Mouse (Mus musculus): ENCODE measurements around the gene Tcp11. TPM values are rescaled to one million over a fixed set of nuclear protein-coding genes. Genes with fewer than 3 reads are reported as not detected.
A peak's percentile ranks its signal among the peaks of the same experiment; 100 is the strongest.

Gene Tcp11
- polyA plus RNA-seq, 1 experiment from 2014 or later = 0.99 TPM

GRCm38 (mm10) chr17:28031281-28031941 lies 49.0 kb downstream of the Tcp11 start:
- Histone ChIP-seq H3K27me3 (ENCODE audit: control insufficient read depth, insufficient read depth, low read length) (no peaks in the 10 kb centered on the region), H3K4me2 (replicated peaks; ENCODE audit: low read depth, low read length) (no peak overlapping the region), H3K4me3 (ENCODE audit: low read depth, low read length) (no peak overlapping the region), H3K4me1 (replicated peaks; ENCODE audit: control insufficient read depth, insufficient read depth, low read length) (peaks cover 2% of the 10 kb centered on the region), H3K27ac (ENCODE audit: low read depth, low read length) (peak overlapping the region; percentile 53; the same call in 1 of the 2 replicates), H3K9ac (ENCODE audit: low read depth, low read length) (peak overlapping the region; percentile 25; the same call in 1 of the 2 replicates), H3K36me3 (ENCODE audit: control insufficient read depth, insufficient read depth, low read length) (no peaks in the 10 kb centered on the region), H3K9me3 (ENCODE audit: control insufficient read depth, low read length) (no peaks in the 10 kb centered on the region)
- ATAC-seq (ENCODE audit: low FRiP score) = no peak
- 69% methylated on average over 9 of the region's 9 CpGs for WGBS
- DNase-seq (ENCODE audit: low spot score) = no peak

DNA sequence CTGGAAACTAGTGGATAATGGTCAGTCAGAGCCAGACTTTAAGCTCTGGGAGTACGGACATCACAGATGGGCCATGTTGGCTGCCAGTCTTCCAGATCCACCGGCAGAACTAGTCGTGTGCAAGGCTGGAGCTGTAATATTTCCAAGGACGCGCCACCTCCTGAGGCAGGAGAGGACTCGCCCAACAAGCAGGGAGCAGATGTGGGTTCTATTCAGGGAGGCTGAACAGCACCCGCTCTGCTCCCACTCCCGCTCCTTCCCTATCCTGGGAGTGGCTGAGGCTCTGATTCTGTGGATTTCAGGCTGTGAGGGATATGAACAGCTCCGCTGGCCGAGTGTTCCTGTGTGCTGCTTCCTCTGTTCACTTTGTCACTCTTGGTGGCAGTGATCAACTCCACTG lies 50.0 kb downstream of the Tcp11 start:
- no peak for DNase-seq (ENCODE audit: low spot score)
- Histone ChIP-seq H3K4me2 (replicated peaks; ENCODE audit: low read depth, low read length) (no peak overlapping the region), H3K4me1 (replicated peaks; ENCODE audit: control insufficient read depth, insufficient read depth, low read length) (peaks cover 2% of the 10 kb centered on the region), H3K27ac (ENCODE audit: low read depth, low read length) (no peak overlapping the region), H3K9ac (ENCODE audit: low read depth, low read length) (no peak overlapping the region), H3K9me3 (ENCODE audit: control insufficient read depth, low read length) (no peaks in the 10 kb centered on the region), H3K27me3 (ENCODE audit: control insufficient read depth, insufficient read depth, low read length) (no peaks in the 10 kb centered on the region), H3K36me3 (ENCODE audit: control insufficient read depth, insufficient read depth, low read length) (no peaks in the 10 kb centered on the region), H3K4me3 (ENCODE audit: low read depth, low read length) (no peak overlapping the region)
- WGBS = 90% methylated on average over 10 of the region's 10 CpGs
- ATAC-seq (ENCODE audit: low FRiP score) = no peak

DNA sequence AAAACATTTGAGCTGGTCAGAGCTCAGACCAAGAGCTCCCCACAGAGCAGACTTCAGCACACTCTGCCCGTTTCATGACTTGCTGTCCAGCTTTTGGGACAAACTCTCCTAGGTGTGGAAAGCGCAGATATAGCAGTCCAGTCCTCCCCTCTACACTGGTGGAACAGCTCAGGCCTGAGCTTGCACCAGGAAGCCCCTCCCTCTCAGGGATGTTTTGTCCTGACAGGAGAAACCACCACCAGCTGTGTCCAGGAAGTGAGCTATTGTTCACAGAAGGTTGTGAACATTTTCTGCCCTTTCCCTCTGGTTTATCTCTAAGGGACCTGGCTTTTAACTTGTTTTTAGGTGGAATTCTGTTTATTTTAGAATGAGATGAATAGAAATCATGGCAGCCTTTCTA lies 51.1 kb downstream of the Tcp11 start:
- H3K36me3 ChIP-seq (ENCODE audit: control insufficient read depth, insufficient read depth, low read length) = no peaks in the 10 kb centered on the region
- no peaks in the 10 kb centered on the region for H3K27me3 ChIP-seq (ENCODE audit: control insufficient read depth, insufficient read depth, low read length)
- H3K4me3 ChIP-seq (ENCODE audit: low read depth, low read length) = no peak overlapping the region
- ATAC-seq (ENCODE audit: low FRiP score) (no peak), DNase-seq (ENCODE audit: low spot score) (no peak)
- 63% methylated on average over 2 of the region's 2 CpGs for WGBS
- H3K27ac ChIP-seq (ENCODE audit: low read depth, low read length) = no peak overlapping the region
- H3K4me2 ChIP-seq (replicated peaks; ENCODE audit: low read depth, low read length) = no peak overlapping the region
- H3K4me1 ChIP-seq (replicated peaks; ENCODE audit: control insufficient read depth, insufficient read depth, low read length) = peaks cover 2% of the 10 kb centered on the region
- no peak overlapping the region for H3K9ac ChIP-seq (ENCODE audit: low read depth, low read length)
- H3K9me3 ChIP-seq (ENCODE audit: control insufficient read depth, low read length) = no peaks in the 10 kb centered on the region

GRCm38 (mm10) chr17:28028236-28028635 lies 52.2 kb downstream of the Tcp11 start:
- ATAC-seq (ENCODE audit: low FRiP score) (no peak), DNase-seq (ENCODE audit: low spot score) (no peak)
- 80% methylated on average over 10 of the region's 10 CpGs for WGBS
- Histone ChIP-seq H3K27ac (ENCODE audit: low read depth, low read length) (no peak overlapping the region), H3K9ac (ENCODE audit: low read depth, low read length) (no peak overlapping the region), H3K27me3 (ENCODE audit: control insufficient read depth, insufficient read depth, low read length) (no peaks in the 10 kb centered on the region), H3K4me2 (replicated peaks; ENCODE audit: low read depth, low read length) (no peak overlapping the region), H3K36me3 (ENCODE audit: control insufficient read depth, insufficient read depth, low read length) (no peaks in the 10 kb centered on the region), H3K4me1 (replicated peaks; ENCODE audit: control insufficient read depth, insufficient read depth, low read length) (peaks cover 2% of the 10 kb centered on the region), H3K4me3 (ENCODE audit: low read depth, low read length) (no peak overlapping the region), H3K9me3 (ENCODE audit: control insufficient read depth, low read length) (no peaks in the 10 kb centered on the region)

- H3K9ac ChIP-seq (ENCODE audit: low read depth, low read length) = no peak overlapping the region
- no peaks in the 10 kb centered on the region for H3K9me3 ChIP-seq (ENCODE audit: control insufficient read depth, low read length)
- ATAC-seq (ENCODE audit: low FRiP score) = no peak
- WGBS = 86% methylated on average over 6 of the region's 6 CpGs
- no peaks in the 10 kb centered on the region for H3K36me3 ChIP-seq (ENCODE audit: control insufficient read depth, insufficient read depth, low read length)
- H3K4me3 ChIP-seq (ENCODE audit: low read depth, low read length) = no peak overlapping the region
- H3K4me1 ChIP-seq (replicated peaks; ENCODE audit: control insufficient read depth, insufficient read depth, low read length) = peaks cover 2% of the 10 kb centered on the region
- no peak for DNase-seq (ENCODE audit: low spot score)
- no peak overlapping the region for H3K27ac ChIP-seq (ENCODE audit: low read depth, low read length)
- no peak overlapping the region for H3K4me2 ChIP-seq (replicated peaks; ENCODE audit: low read depth, low read length)
- H3K27me3 ChIP-seq (ENCODE audit: control insufficient read depth, insufficient read depth, low read length) = no peaks in the 10 kb centered on the region
These were observed 53.2 kb downstream of the Tcp11 start for GRCm38 (mm10) chr17:28027197-28027596.

- ATAC-seq (ENCODE audit: low FRiP score) = no peak
- no peaks in the 10 kb centered on the region; the same call in 1 of the 2 replicates for H3K4me1 ChIP-seq (replicated peaks; ENCODE audit: control insufficient read depth, insufficient read depth, low read length)
- no peak for DNase-seq (ENCODE audit: low spot score)
- no peaks in the 10 kb centered on the region for H3K9me3 ChIP-seq (ENCODE audit: control insufficient read depth, low read length)
- no peaks in the 10 kb centered on the region for H3K27me3 ChIP-seq (ENCODE audit: control insufficient read depth, insufficient read depth, low read length)
- H3K4me3 ChIP-seq (ENCODE audit: low read depth, low read length) = no peak overlapping the region
- H3K4me2 ChIP-seq (replicated peaks; ENCODE audit: low read depth, low read length) = no peak overlapping the region
- 78% methylated on average over 14 of the region's 14 CpGs for WGBS
- no peak overlapping the region for H3K9ac ChIP-seq (ENCODE audit: low read depth, low read length)
- H3K27ac ChIP-seq (ENCODE audit: low read depth, low read length) = no peak overlapping the region
- no peaks in the 10 kb centered on the region for H3K36me3 ChIP-seq (ENCODE audit: control insufficient read depth, insufficient read depth, low read length)
These were observed 54.1 kb downstream of the Tcp11 start for GRCm38 (mm10) chr17:28026111-28026872.

DNA sequence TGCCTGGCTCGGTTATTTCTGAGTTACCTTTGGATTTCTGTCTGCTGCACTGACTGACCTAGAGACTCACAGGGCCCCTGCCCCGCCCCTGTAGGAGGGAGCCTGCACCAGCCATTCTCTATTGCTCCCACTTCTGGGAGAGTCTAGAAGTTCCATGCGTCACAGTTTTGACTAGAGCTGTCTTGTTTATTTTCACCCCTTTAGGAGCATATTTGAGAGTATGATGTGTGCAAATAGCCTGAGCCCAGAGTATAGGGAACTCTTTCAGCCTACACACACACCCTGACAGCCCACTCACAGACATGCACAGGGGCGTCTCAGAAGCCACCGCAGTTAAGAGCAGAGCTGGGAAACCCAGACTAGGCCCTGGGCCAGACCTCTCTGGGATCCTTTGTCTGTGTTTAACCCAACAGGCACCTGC lies 54.9 kb downstream of the Tcp11 start:
- Histone ChIP-seq H3K4me1 (replicated peaks; ENCODE audit: control insufficient read depth, insufficient read depth, low read length) (no peaks in the 10 kb centered on the region; the same call in 1 of the 2 replicates), H3K27me3 (ENCODE audit: control insufficient read depth, insufficient read depth, low read length) (no peaks in the 10 kb centered on the region), H3K9ac (ENCODE audit: low read depth, low read length) (no peak overlapping the region), H3K36me3 (ENCODE audit: control insufficient read depth, insufficient read depth, low read length) (no peaks in the 10 kb centered on the region), H3K4me3 (ENCODE audit: low read depth, low read length) (no peak overlapping the region), H3K9me3 (ENCODE audit: control insufficient read depth, low read length) (no peaks in the 10 kb centered on the region), H3K27ac (ENCODE audit: low read depth, low read length) (no peak overlapping the region), H3K4me2 (replicated peaks; ENCODE audit: low read depth, low read length) (no peak overlapping the region)
- DNase-seq (ENCODE audit: low spot score) (no peak), ATAC-seq (ENCODE audit: low FRiP score) (no peak)
- 77% methylated on average over 5 of the region's 5 CpGs for WGBS

DNA sequence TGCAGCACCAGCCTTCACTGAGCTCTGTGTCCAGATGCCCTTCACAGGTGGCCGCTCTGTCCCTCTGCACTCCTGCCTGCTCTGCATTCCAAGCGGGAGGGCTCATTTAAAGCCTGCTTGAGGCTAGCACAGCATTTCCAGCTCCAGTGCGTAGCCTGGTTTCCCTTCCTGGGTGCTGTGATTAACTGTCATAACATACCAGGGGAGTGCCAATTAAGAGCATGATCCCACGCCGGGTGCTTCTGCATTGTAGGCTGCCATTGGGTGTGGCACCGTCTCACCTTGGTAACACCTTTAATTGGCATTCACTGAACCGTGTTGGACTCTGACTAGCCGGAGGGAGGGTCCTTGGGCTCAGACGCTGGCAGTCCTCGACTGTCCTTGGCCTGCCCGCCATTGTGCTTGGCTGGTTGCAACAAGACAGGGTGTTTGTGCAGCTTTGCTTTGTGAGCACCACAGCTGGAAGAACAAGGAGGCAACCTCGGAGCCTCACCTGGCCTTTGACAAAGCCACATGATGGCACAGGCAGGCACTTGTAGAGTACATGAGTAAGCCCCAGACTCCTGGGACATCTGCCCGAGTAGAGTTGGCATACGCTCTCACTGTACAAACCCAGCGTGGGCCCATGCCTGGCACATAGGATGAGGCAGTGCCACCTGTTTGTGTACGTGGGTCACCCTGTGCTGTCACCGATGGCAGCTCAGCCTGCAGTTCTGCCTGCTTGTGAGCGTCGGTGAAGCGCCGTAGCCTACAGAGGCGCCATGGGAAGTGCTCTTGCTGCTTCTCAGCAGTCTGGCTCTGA lies 57.4 kb downstream of the Tcp11 start:
- Histone ChIP-seq H3K27ac (ENCODE audit: low read depth, low read length) (no peak overlapping the region), H3K4me1 (replicated peaks; ENCODE audit: control insufficient read depth, insufficient read depth, low read length) (peaks cover 13% of the 10 kb centered on the region), H3K9me3 (ENCODE audit: control insufficient read depth, low read length) (no peaks in the 10 kb centered on the region), H3K4me2 (replicated peaks; ENCODE audit: low read depth, low read length) (no peak overlapping the region), H3K36me3 (ENCODE audit: control insufficient read depth, insufficient read depth, low read length) (no peaks in the 10 kb centered on the region), H3K4me3 (ENCODE audit: low read depth, low read length) (no peak overlapping the region), H3K9ac (ENCODE audit: low read depth, low read length) (0 out of 2 replicates have a peak overlapping the region, but pooled peaks have one; percentile 2), H3K27me3 (ENCODE audit: control insufficient read depth, insufficient read depth, low read length) (no peaks in the 10 kb centered on the region)
- 91% methylated on average over 22 of the region's 22 CpGs for WGBS
- DNase-seq (ENCODE audit: low spot score) (no peak), ATAC-seq (ENCODE audit: low FRiP score) (no peak)
